Mouse (Mus musculus): ENCODE results near the gene Chid1. TPM values are rescaled to one million over a fixed set of nuclear protein-coding genes. Genes with fewer than 3 reads are reported as not detected.
A peak's percentile ranks its signal among the peaks of the same experiment; 100 is the strongest.

Chid1 gene
- polyA plus RNA-seq, 1 experiment from 2014 or later: 20.3 TPM

DNA sequence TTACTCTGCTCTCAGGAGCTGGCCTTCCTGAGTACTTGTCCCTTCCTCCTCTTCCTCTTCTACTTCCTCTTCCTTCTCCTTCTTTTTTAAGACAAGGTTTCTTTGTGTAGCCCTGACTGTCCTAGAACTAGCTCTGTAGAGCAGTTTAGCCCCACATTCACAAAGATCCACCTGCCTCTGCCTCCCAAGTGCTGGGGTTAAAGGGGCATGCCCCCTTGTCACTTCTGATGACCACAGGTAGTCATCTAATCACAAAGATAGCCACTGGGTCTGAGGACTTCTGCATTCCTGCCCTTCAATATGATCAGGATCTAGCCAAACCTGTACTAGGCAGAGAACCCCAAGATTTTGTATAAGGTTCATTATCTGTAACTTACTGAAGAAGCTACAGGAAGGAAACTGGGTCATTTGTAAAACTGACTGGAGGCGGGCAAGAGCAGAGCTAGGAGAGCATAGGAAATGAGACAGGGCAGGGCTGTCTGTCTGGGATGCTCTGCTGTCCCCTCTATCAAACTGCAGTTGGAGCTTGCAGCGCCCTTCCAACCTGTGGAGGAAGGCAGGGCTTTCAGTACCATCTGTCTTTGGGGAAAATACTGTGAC, 20.2 kb upstream of the Chid1 start:
- DNase-seq (ENCODE audit: low spot score): no peak

DNA sequence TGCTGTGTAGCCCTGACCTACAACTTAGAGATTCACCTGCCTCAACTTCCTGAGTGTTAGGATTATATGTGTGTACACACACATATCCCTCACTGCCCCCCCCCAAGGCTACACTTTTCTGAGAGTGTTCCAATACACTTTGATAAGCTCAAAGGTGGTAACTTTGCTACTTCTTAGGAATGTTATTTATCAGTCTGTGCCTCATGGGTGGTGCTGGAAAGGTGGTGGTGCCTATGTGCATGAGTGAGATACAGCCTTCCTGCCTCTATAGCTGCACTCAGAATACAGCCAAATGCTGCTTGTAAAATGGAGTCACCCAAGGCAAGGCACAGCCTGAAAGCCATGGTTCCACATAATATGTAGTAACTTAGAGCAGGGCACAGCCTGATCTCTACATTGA, 19.3 kb upstream of the Chid1 start:
- DNase-seq (ENCODE audit: low spot score): no peak

DNA sequence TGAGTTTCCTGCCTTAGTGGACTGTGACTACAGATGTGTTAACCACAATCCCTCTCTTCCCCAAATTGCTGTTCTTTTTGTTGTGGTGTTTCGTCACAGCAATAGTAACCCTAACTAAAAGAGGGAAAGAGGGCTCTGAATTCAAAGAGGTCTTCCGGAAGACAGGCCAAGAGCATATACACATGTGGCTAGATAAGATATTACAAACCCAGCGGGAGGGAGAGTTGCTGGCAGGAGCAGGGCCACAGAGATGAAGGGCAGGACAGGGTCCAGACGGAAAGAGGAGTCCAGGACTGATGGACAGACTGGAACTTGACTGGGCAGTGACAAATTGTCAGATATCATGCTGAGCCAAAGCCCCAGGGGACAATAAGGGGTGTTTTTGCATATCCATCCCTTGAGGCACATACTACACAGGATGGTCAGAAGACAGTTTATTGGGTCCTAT, 18.7 kb upstream of the Chid1 start:
- DNase-seq (ENCODE audit: low spot score): peak; percentile 26

DNA sequence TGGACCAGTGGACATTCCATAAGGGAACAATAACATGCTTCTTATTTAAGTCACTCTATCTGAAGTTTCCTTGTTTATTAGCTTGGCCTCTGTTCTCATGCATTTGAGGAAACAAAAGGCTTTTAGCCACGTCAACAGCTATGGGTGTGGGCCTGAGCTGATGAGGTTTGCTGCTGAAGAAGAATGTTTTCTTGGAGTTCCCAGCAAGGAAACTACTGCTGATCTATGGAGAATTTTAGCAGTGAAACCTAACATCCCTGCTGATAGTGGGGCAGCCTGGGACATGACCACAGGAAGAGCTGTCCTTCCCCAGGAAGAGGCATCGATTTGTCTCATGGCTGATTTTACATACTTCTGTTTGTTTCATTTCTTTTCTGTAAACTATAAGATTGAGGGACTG, 10.8 kb upstream of the Chid1 start:
- no peak for DNase-seq (ENCODE audit: low spot score)

DNA sequence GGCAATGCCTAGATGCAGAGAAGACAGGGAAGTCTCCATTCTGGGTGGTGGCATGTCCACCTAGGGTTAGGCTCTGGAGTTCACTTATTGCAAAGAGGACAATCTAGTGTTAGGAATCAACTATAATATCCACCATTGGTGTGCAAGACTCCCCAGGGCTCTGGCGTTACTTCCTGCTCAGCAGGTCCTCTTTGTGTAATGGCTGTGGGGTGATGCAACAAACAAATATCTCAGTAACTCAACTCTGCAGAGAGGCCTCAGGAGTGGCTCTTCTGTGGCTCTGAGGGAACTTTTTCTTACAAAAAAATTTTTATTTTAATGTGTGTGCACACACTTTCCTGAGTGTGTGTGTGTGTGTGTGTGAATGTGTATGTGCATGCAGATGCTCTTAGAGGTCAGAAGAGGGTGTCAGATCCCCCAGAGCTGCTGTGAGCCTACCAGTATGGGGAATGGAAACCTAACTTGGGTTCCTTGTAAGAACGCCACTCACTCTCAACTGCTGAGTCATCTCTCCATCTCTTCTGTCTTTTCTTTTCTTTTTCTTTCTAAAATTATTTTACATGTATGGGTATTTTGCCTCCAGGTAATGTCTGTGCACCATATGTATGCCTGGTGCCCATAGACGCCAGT, 9.9 kb upstream of the Chid1 start:
- DNase-seq (ENCODE audit: low spot score): no peak

DNA sequence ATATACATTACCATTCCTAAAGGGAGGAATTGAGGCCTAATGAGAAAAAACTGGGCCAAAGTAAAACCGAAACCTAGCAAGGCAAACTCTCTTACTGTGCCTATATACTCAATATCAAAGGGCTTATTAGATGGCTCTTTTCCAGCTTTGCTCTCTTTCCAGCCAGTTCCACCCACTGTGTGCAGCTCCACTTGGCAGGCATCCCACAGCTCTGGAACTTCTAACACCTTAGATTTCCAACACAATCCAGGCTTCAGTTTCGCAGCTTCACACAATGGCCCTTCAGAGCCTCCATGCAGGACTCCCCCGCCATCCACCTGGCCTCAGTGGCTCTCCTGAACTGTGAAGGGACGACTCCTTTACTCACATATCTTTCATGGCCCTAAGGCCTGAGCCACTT, 5.0 kb upstream of the Chid1 start:
- DNase-seq (ENCODE audit: low spot score): no peak

DNA sequence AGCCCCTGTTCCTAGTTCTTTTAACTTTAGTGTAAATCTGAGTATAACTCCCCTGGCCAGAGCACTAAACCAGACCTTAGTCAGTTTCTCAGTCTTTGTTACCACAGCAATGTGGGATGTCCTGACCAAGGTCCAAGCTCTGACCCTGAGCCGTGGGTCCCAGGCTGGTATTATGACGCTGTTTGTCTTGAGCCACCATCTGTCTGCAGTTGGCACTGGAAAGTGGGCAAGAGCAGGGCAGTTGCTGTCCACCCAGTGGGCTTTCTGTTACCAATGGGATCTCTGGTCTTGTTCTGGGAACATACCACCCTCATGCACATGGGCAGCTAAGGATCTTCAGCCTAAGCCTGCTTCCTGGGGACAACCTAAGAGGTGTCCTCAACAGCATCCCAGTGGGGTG, 2.9 kb upstream of the Chid1 start:
- DNase-seq (ENCODE audit: low spot score): no peak

DNA sequence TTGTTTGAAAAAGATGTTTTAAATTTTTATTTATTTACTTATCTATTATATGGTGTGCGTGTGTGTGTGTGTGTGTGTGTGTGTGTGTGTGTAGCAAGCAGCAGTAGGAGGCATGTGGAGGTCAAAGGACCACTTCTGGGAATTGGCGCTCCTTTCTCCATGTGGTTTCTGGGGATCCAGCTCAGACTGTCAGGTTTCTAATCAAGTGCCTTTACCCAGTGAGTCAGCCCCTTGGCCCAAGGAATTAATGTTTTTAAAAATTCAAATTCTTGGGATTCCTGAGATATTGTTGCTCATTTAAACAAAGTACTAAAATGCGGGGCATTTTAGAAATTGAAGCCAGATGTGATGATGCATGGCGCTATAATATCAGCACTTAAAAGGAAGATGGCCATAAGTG, 2.0 kb upstream of the Chid1 start:
- DNase-seq (ENCODE audit: low spot score): no peak

DNA sequence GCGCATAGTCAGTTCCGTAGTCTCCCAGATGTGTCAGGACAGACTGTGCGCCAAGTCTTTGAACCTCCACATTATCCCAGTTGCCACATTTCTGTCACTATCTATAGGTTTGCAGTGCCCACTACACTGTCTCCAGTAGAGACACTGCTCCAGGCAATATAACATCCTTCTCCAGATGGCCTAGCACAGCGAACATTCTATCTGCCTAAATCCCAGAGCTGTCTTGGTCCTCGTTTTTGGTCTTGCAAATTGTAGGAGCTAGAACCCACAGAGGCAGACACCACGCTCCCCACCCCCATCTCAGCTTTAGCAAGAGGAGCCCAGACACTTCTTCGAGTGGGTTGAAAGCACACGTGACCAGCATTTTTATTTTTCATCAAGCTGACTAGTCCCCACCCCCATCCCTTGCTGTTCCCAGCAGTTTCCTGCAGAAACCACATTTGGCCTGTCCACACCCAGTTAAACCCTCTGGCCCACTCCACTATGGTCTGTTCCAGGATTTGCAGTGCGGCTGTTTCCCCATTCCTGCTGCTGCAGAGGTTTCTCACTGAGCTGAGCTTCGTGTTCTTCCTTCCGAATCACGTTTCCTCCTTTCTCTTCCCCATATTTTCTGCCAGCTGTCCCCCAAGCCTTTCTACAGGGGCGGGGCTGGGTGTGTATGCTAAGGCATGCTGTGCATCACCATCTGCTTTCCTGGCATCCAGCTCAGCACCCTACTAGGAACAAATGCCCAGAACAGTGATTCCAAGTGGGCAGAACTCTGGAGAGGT, 840 bp upstream of the Chid1 start:
- no peak for DNase-seq (ENCODE audit: low spot score)

DNA sequence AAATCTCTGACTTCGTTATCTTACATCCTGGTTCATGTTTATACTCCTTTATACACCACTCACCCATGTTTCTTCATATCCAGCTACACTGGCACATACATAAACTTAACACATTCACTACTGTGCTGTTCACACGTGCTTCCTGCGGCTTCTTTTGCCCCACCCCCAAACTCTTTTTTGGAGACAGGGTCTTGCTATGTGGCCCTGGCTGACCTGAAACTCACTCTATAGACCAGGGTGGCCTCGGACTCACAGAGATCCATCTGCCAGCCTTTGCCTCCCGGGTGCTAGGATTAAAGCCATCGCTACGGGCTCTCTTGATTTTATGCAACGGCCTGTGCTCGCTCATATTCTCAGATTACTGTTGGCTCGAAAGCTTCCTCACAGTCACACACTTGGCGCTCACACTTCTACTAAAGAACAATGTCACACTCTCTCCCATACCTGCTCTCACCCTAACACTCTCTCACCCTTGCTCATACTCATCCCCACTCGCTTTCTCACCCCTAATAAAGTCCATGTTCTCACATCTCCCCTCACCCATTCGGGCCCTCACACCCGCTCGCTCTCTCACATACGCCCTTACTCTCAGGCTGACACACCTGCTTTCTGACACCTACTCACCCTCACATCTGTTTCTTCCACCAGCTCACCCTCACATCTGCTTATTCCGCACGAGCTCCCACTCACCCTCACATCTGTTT, 653 bp downstream of the Chid1 start:
- no peak for DNase-seq (ENCODE audit: low spot score)

DNA sequence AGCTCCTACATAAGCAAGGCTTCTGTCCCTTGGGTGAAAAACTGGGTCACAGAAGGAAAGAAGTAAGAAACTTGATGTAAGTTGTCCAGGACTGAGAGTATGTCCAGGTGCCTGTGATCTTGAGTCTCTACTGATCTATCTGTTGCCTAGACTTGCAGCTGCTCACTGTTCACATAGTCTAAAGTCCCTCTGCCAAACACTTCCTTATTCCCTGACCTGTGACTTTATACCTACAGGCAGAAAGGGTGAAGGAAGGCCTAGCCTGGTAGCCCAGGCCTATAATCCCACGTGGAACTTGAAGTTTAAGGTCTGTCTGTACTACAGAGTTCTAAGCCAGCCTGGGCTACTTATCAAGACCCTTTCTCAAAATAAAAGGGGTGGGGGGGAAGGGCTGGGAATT, 4.1 kb downstream of the Chid1 start:
- no peak for DNase-seq (ENCODE audit: low spot score)

DNA sequence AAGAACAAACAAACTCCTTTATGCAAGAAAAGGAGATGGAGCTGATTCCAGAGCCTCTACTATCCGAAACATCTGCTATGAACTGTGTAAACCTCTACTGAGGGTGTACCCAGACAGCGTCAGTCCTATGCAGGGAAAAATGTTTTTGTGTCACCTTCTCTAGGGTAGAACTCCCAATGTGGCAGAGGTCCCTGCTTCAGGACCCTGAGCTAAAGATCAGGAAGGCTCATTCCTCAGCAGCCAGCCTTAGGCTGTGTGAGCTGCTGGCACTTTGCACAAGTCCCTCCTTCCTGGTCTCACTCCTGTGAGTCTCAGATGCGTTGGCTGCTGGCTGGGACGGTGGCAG, 14.1 kb downstream of the Chid1 start:
- no peak for DNase-seq (ENCODE audit: low spot score)

DNA sequence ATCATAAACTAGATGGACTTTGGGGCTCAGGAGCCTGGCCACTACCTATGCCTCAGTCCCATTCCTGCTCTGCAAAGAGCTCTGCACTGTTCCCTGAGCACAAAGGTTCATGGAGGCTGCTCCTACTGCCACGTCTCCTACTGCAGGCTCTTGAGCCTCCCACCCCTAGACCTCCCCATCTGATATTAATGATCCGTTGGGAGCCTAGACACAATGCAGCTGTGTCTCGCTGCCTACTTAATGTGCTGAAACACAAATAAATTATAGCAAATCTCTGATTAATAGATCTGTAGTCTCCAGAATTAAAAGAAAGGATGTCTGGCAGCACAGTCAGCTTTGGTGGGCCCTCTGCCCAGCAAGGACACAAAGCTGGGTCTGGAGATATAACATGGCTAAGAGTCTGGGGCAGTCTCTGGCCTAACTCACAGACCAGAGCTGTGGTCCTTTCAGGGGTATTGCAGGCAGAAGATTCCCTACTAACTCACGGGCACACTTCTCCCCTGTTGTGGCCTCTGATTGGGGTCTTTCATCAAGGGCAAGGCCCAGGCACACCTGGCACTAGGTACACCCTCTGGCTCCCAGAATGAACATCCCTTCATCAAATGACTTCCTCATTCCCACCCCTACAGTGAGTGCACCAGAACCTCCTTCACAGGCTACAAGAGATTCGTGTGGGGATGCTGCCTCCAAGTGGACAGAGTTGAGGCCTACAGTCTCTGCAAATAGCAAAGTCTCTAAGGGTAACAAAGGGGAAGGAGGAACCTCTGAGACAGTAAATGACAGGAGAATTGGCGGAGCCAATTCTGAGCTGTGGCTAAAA, 14.7 kb downstream of the Chid1 start:
- peak; percentile 83 for DNase-seq (ENCODE audit: low spot score)

DNA sequence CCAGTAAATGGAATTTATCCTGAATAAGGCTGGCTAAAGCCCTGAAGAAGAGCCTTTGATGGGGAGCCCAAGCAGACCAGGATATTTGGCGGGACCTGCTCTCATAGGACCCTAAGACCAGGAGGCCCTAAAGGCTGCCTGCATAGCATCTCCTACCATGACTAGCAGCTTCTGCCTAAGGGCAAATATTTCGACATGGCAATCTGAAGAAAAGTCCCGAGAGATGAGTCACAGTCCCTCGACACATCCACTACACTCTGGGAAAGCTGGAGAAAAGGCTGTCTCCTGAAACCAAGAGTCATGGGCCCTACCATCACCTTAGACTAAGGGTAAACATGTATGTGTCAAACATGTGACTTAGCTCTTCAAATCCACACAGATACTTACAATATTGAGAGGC, 15.4 kb downstream of the Chid1 start:
- DNase-seq (ENCODE audit: low spot score): no peak

DNA sequence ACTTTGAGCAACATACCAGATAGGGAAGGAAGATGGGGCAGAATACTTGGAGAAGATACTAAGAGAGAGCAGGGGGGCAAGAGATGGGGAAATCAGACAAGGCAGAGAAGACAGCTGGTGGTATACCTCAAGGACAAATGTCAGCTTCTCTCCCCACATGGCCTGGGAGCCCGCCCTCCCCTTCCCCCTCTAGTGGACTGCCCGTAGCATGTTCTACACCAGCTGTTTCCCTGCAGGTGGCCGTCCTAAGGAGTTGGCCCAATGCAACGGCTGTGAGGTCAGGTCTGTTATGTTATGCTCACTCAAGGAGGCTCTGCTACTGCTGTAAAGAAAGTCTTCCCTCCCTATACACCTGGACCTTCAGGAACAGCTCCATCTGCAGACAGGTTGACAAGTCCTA, 16.6 kb downstream of the Chid1 start:
- DNase-seq (ENCODE audit: low spot score): no peak

DNA sequence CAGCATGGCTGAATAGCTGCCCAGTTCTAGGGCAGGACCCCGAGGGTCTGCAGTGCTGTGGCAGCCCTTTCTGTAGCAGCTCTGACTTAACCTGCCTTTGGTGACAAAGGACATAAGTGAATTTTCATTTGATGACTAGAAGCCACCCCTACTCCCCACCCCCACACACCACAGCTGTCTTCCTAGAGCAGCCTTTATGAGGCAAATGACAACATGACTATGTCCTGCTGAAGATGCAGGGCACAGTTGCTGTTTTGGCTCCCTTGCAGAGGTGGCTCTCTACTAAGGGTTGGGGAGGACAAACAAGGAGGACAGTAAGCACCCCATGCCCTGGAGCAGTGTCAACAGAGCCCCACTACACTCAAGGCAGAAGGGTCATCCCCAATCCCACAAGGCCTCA, 19.9 kb downstream of the Chid1 start:
- no peak for DNase-seq (ENCODE audit: low spot score)

DNA sequence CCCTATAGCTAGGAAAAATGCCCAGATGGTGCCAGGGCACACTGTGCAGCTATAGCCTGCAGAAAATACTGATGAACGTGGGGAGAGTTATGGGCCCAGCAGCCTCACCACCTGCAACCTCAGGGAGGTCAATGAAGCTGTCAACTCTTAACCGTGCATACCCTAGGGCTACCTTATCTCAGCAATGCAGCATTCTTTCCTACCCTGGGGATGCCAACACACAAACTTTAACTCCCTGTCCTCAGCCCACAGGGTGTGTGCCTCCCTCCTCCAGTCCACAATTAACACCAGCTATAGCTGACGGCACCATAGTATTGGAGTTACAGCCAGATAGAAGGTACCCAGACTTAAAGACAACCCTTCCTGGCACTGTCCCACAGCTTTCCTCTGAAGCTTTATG, 20.7 kb downstream of the Chid1 start:
- DNase-seq (ENCODE audit: low spot score): no peak

DNA sequence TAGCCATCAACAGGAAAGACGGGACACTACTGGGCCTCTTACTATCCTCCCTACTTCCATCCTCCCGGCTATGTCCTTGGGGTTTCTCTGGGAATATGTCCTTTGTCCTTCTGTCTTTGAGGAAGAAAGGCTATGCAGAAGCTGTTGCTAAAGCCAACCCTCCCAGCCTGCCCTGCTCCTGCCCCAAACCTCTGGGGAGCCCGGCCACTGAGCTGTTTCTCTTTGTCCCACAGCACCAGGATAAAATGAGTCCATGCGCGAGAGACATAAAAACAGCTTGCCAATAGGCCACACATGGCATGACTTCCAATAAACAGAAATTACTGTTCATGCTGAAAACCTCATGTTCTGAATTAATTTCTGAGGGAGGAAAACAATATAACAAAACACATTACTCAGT, 21.4 kb downstream of the Chid1 start:
- DNase-seq (ENCODE audit: low spot score): no peak

DNA sequence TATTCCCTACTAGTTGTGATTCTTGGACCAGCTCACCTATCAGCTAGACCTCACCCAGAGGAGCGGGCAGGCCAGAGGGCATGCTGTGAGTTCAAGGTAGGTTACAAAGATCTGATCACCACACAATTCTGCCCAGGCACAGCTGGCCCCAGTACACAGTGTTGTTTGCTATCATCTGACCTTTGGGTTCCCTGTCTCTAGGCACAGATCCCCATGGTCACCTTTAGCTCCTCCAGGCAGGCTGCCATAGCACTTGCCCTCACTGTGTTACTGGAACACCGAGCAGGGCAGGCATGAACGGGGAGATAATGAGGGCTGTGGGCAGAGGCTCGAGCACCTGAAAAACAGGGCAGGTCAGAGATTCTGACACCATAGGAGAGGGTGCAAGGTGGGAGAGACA, 22.0 kb downstream of the Chid1 start:
- no peak for DNase-seq (ENCODE audit: low spot score)

DNA sequence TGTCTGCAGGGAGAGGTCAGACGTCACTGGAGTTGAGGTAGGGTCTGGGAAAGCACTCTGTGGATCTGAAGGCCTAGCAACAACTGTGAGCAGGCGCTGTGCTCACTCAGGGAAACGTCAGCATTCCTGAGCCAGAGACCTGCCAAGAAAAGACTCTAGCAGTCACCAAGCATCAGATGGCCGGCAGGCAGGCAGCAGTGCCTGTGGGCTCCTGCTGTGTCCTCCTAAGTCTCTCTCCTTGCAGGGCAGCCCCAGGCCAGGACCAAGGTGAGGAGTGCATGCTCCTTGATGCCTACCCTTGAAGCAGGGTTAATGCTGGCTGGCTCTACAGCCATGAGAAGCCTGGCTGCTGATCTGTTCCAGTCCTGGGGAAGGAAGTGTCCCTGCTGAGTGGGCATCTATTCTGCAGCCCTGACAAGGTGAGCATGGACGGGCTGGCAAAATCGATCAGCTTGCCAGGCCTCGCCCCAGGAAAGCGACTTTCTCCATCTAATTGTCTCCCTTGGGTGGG, 28.9 kb downstream of the Chid1 start:
- no peak for DNase-seq (ENCODE audit: low spot score)

DNA sequence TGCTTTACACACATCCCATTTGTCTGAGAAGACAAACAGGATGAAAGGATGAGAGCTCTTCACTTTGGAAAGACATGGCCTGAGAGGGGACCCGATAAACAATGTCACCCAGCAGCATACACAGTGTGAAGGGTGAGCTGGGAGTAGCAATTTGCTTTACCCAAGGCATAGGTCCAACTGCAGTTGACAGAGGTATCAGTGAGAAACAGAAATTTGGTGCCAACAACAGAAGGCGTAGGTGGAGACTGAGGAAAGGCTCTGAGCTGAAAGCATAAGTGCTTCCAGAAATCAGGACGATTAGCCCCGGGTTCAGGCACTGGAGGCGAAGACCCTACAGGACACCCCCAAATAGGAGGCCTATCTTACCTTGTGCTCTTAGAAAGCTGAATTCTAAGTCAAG, 29.5 kb downstream of the Chid1 start:
- no peak for DNase-seq (ENCODE audit: low spot score)

All from thymus, postnatal 0 days (tissue).